Mouse (Mus musculus) limb, embryonic 15.5 days (tissue): Measurements from ENCODE around the gene Aurkb. TPM values are rescaled to one million over a fixed set of nuclear protein-coding genes. Genes with fewer than 3 reads are reported as not detected.
A peak's percentile ranks its signal among the peaks of the same experiment; 100 is the strongest.

Source experiments
- ATAC-seq: fragments of 200-750 bp; cut with Nextera tagmentation; 2 replicates; pipeline ENCODE4 v1.8.0; 2017; ENCODE audit warnings: low read depth, moderate TSS enrichment; ENCODE audit not compliant: insufficient number of reproducible peaks, low FRiP score, low TSS enrichment
- H3K27ac ChIP-seq: fragments of 300-500 bp; sonication (generic); 2 replicates; pipeline ENCODE4 v1.5.1; 2015; ENCODE audit warnings: moderate library complexity, mild to moderate bottlenecking, inconsistent platforms
- H3K27me3 ChIP-seq: fragments of 300-500 bp; sonication (generic); 2 replicates; pipeline ENCODE4 v1.6.1; 2015; ENCODE audit warnings: inconsistent platforms
- H3K36me3 ChIP-seq: fragments of 300-500 bp; sonication (generic); 2 replicates; pipeline ENCODE4 v1.6.1; 2015; ENCODE audit warnings: inconsistent platforms
- H3K4me1 ChIP-seq: fragments of 300-500 bp; sonication (generic); 2 replicates; pipeline ENCODE4 v1.6.1; 2015; ENCODE audit warnings: inconsistent platforms
- H3K4me2 ChIP-seq: fragments of 300-500 bp; sonication (generic); 2 replicates; pipeline ENCODE4 v1.6.1; 2015; ENCODE audit warnings: mild to moderate bottlenecking, inconsistent platforms
- H3K4me3 ChIP-seq: fragments of 300-500 bp; sonication (generic); 2 replicates; pipeline ENCODE4 v1.5.1; 2015; ENCODE audit warnings: mild to moderate bottlenecking, inconsistent platforms
- H3K9ac ChIP-seq: fragments of 300-500 bp; sonication (generic); 2 replicates; pipeline ENCODE4 v1.6.1; 2015; ENCODE audit warnings: inconsistent platforms
- H3K9me3 ChIP-seq: fragments of 300-500 bp; sonication (generic); 2 replicates; pipeline ENCODE4 v1.6.1; 2016; ENCODE audit warnings: inconsistent platforms
- WGBS: fragments of 180-500 bp; shearing (Covaris S2); methylation state at CpG from one replicate; pipeline ENCODE4 v1.1.7; 2015; 5-methylcytosine and 5-hydroxymethylcytosine counted together
- polyA plus RNA-seq: library from polyadenylated mRNA; unstranded; fragments of >200 nt; fragmentation: Nextera tagmentation; extraction: Ambion mirVana; gene quantifications from 2 replicates; pipeline ENCODE4 v1.2.1, GENCODE M21; 2015

The Aurkb gene
- polyA plus RNA-seq, 1 experiment from 2014 or later: 111 TPM

DNA sequence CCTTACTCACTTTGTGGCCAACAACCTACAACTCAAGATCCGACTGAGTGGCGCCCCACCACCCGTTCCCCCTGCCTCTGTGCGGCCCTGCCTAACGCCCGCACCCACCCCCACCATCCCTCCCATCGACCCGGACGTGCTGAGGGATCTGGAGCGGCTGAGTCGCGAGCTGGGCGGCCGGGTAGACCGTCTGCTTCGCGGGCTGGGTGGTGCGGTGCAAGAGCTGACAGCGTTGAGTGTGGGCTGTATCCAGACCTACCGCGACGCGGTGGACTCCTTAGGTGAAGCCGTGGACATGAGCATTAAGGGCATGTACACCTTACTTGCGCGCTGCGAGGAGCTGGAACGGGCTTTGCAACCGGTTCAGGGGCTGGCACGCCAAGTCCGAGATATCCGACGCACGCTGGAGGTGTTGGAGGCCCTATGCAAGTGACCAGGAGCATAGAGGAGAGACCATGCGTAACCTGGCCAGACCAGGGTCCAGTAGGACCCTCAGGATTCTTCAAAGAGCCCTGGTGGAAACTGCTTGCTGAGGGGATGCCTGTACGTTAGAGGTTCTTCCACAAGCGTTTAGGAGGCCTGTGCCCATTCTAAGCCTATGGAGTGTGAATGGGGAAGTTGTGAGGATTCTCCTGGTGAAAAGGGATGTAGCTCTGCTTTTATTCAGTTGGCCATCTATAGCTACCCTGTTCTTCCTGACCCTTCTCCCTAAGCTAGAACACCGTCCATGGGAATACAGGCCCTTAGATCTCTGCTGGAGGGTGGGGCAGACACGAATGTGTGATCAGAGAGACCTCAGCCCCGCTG lies 15.2 kb downstream of the Aurkb start:
- WGBS: 3% methylated on average over 40 of the region's 40 CpGs
- H3K4me2 ChIP-seq: peak overlapping the region; percentile 93
- ATAC-seq: no peak
- H3K27me3 ChIP-seq: no peaks in the 10 kb centered on the region
- H3K4me3 ChIP-seq: peak overlapping the region; percentile 96
- no peaks in the 10 kb centered on the region for H3K9me3 ChIP-seq
- peaks cover 37% of the 10 kb centered on the region for H3K4me1 ChIP-seq
- no peaks in the 10 kb centered on the region for H3K36me3 ChIP-seq
- H3K9ac ChIP-seq: peak overlapping the region; percentile 86
- H3K27ac ChIP-seq: peak overlapping the region; percentile 95

DNA sequence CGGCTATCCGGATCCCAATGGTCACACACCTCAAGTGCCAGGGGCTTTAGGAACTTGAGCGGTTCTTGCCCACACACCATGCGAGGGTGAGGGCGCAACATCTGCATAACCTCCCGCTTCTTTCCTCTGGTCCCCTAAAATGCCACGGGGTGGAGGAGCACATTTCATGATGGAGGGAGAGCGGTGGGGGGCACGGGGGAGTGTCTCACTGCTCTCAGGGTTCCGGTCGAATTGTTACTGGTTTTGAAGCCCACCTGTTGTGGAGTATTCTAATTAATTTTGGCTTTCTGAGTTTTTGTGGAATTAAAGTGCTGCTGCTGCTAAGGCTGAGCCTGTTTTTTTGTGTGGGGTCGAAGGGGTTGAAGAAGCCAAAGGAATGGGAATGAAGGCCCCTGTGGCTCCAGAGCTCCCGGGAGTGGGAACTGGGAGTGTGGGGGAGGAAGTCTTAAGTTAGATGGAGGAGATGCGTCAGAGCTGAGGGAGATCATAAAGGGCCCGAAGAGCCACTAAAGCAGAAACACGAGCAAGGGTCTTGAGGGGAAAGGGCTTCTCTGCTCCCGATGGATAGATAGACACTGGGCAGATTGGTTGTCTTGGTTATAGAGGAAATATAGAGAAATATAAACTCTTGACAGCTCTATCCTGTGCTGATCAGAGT lies 15.9 kb downstream of the Aurkb start:
- no peaks in the 10 kb centered on the region for H3K27me3 ChIP-seq
- WGBS: 13% methylated on average over 17 of the region's 17 CpGs
- no peaks in the 10 kb centered on the region for H3K36me3 ChIP-seq
- H3K4me3 ChIP-seq: peak overlapping the region; percentile 96
- no peaks in the 10 kb centered on the region for H3K9me3 ChIP-seq
- H3K4me2 ChIP-seq: peak overlapping the region; percentile 93
- peaks cover 44% of the 10 kb centered on the region for H3K4me1 ChIP-seq
- H3K27ac ChIP-seq: no peak overlapping the region
- no peak for ATAC-seq
- peak overlapping the region; percentile 86; the same call in 1 of the 2 replicates for H3K9ac ChIP-seq

- no peak for ATAC-seq
- Histone ChIP-seq H3K36me3 (no peaks in the 10 kb centered on the region), H3K4me3 (peak overlapping the region; percentile 65), H3K27me3 (no peaks in the 10 kb centered on the region), H3K9ac (no peak overlapping the region), H3K4me2 (peak overlapping the region; percentile 51), H3K9me3 (no peaks in the 10 kb centered on the region), H3K27ac (peak overlapping the region; percentile 86), H3K4me1 (peaks cover 52% of the 10 kb centered on the region)
- WGBS: 1% methylated on average over 17 of the region's 17 CpGs
These were observed 16.8 kb downstream of the Aurkb start for GRCm38 (mm10) chr11:69062194-69062760.

GRCm38 (mm10) chr11:69062761-69063224 lies 17.3 kb downstream of the Aurkb start:
- Histone ChIP-seq H3K4me2 (peak overlapping the region; percentile 51), H3K27ac (peak overlapping the region; percentile 86), H3K4me3 (peak overlapping the region; percentile 65), H3K9ac (no peak overlapping the region), H3K36me3 (no peaks in the 10 kb centered on the region), H3K27me3 (no peaks in the 10 kb centered on the region), H3K4me1 (peaks cover 56% of the 10 kb centered on the region), H3K9me3 (no peaks in the 10 kb centered on the region)
- WGBS: under 1% methylated on average over 19 of the region's 19 CpGs
- ATAC-seq: peak; percentile 49; the same call in 1 of the 2 replicates

- Histone ChIP-seq H3K27me3 (no peaks in the 10 kb centered on the region), H3K4me2 (peak overlapping the region; percentile 72), H3K9me3 (no peaks in the 10 kb centered on the region), H3K36me3 (no peaks in the 10 kb centered on the region), H3K4me1 (peaks cover 50% of the 10 kb centered on the region), H3K9ac (peak overlapping the region; percentile 66), H3K4me3 (peak overlapping the region; percentile 65), H3K27ac (peak overlapping the region; percentile 90)
- WGBS: under 1% methylated on average over 31 of the region's 31 CpGs
- ATAC-seq: no peak
These were observed 18.2 kb downstream of the Aurkb start for GRCm38 (mm10) chr11:69063413-69064201.

DNA sequence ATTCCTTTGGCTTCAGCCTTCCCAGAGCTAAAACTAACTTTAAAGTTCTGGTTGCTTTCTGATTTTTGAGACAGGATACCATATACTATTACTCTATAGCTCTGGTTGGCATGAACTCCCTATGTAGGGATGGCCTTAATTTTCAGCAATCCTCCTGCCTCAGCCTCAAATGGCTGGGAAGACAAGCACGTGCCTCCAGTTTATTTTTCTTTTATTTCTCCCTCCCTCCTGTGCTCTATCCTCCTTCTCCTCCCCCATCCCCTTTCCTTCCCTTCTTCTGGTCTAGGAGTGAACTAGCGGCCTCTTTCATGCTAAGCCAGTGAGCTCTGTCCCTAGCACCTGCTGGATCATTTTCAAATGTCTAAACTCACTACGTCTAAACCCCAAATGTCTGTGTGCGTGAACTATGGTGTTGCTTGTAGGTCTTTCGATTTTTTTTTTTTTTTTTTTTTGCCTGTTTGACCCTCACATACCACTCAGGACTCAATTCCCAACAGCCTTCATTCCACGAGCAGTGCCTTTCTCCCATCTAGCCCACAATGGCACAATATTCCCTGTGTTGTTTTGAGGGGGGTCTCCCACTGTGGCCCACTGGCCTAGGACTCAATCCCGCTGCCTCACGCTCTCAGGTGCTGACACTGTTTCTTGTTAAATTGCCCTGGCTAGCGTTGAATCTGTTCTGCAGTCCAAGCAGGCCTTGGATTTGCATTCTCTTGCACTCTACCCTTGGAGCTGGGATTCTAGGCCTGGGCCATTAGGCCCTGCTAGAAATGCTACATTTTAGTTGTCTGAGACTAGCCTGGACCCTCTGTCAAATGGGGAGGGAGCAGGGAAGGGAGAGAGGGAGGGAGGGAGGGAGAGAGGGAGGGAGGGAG lies 19.0 kb downstream of the Aurkb start:
- peak overlapping the region; percentile 90 for H3K27ac ChIP-seq
- H3K9ac ChIP-seq: peak overlapping the region; percentile 66; the same call in 1 of the 2 replicates
- no peak for ATAC-seq
- H3K27me3 ChIP-seq: no peaks in the 10 kb centered on the region
- peak overlapping the region; percentile 65 for H3K4me3 ChIP-seq
- H3K4me1 ChIP-seq: peaks cover 48% of the 10 kb centered on the region
- no peaks in the 10 kb centered on the region for H3K36me3 ChIP-seq
- WGBS: 52% methylated on average over 9 of the region's 9 CpGs
- peak overlapping the region; percentile 72 for H3K4me2 ChIP-seq
- H3K9me3 ChIP-seq: no peaks in the 10 kb centered on the region

- ATAC-seq: no peak
- H3K36me3 ChIP-seq: no peaks in the 10 kb centered on the region
- WGBS: 52% methylated on average over 3 of the region's 3 CpGs
These were observed 20.0 kb downstream of the Aurkb start for GRCm38 (mm10) chr11:69065394-69065925.

GRCm38 (mm10) chr11:69066163-69066861 lies 20.9 kb downstream of the Aurkb start:
- H3K9ac ChIP-seq: peak overlapping the region; percentile 44; the same call in 1 of the 2 replicates
- WGBS: 3% methylated on average over 29 of the region's 29 CpGs
- peak overlapping the region; percentile 43 for H3K4me3 ChIP-seq
- H3K36me3 ChIP-seq: no peaks in the 10 kb centered on the region
- peak overlapping the region; percentile 86 for H3K4me2 ChIP-seq
- H3K27ac ChIP-seq: no peak overlapping the region
- H3K27me3 ChIP-seq: no peaks in the 10 kb centered on the region
- H3K4me1 ChIP-seq: peaks cover 43% of the 10 kb centered on the region
- ATAC-seq: no peak
- no peaks in the 10 kb centered on the region for H3K9me3 ChIP-seq

More at GRCm38 (mm10) chr11:69065394-69065925, 20.0 kb downstream of the Aurkb start:
- H3K9me3 ChIP-seq: no peaks in the 10 kb centered on the region
- peaks cover 48% of the 10 kb centered on the region for H3K4me1 ChIP-seq
- no peak overlapping the region for H3K9ac ChIP-seq
- no peak overlapping the region for H3K27ac ChIP-seq
- H3K27me3 ChIP-seq: no peaks in the 10 kb centered on the region
- H3K4me3 ChIP-seq: no peak overlapping the region
- peak overlapping the region; percentile 86 for H3K4me2 ChIP-seq

DNA sequence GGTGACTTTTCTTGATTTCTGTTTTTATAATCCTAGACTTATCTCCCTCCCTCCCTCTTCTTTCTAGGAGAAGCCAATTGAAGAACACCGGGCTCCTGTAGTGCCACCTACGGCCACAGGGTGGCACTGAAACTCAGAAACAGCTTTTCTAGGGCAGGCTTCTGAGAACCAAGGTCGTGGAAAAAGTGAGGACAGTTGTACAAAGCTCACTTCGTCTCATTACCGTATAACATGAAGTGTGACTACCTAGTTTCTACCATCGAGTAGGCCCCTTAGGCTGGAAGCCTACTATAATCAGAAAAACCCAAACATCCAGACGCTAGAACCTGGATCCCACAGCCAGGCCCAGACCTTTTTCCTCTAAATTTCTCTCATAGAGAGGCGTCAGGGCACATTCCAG lies 21.5 kb downstream of the Aurkb start:
- 9% methylated on average over 8 of the region's 8 CpGs for WGBS
- H3K27ac ChIP-seq: peak overlapping the region; percentile 30
- no peak for ATAC-seq
- no peaks in the 10 kb centered on the region for H3K9me3 ChIP-seq
- H3K9ac ChIP-seq: no peak overlapping the region
- peak overlapping the region; percentile 43 for H3K4me3 ChIP-seq
- H3K27me3 ChIP-seq: no peaks in the 10 kb centered on the region
- peaks cover 41% of the 10 kb centered on the region for H3K4me1 ChIP-seq
- H3K36me3 ChIP-seq: no peaks in the 10 kb centered on the region
- peak overlapping the region; percentile 86 for H3K4me2 ChIP-seq

DNA sequence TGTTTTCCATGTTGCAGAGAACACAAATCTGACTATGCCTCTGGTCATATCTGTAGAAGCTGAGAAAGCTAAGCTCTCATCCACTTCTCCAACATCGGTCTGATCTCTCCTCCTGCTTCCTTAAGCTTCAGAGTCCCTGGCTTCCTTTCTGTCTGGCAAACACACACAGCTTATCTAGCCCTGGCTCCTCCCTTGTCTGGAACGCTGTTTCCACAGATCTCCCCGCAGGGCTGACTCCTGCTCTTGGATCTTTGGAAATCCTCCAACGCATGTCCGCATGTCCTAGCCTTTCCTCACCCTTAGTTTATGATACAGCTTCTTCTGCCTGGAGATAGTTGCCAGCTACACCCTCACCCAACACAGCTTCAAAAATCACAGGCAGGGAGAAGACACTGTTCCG lies 22.2 kb downstream of the Aurkb start:
- ATAC-seq: no peak
- WGBS: 49% methylated on average over 6 of the region's 6 CpGs
- no peaks in the 10 kb centered on the region for H3K36me3 ChIP-seq
- no peak overlapping the region for H3K9ac ChIP-seq
- H3K27me3 ChIP-seq: no peaks in the 10 kb centered on the region
- no peaks in the 10 kb centered on the region for H3K9me3 ChIP-seq
- H3K4me1 ChIP-seq: peaks cover 47% of the 10 kb centered on the region
- no peak overlapping the region for H3K4me3 ChIP-seq
- peak overlapping the region; percentile 30 for H3K27ac ChIP-seq
- no peak overlapping the region for H3K4me2 ChIP-seq
